Mouse (Mus musculus) Muller cell, postnatal 12 days (primary cell): ENCODE results near the gene Cfap45.

Source experiments
- DNase-seq: peaks from one replicate; pipeline ENCODE4 v3.0.0-alpha.2; 2015; ENCODE audit errors: inconsistent ontology term

The Cfap45 gene

GRCm38 (mm10) chr1:172562641-172563464 is 42.3 kb downstream of the Cfap45 start:
- peak; percentile 78 for DNase-seq

GRCm38 (mm10) chr1:172563465-172563828 is 42.8 kb downstream of the Cfap45 start:
- no peak for DNase-seq

- DNase-seq, result no peak
These were observed 45.5 kb downstream of the Cfap45 start for GRCm38 (mm10) chr1:172566131-172566530.

GRCm38 (mm10) chr1:172567758-172568157 is 47.2 kb downstream of the Cfap45 start:
- no peak for DNase-seq

- no peak for DNase-seq
These were observed 59.5 kb downstream of the Cfap45 start for GRCm38 (mm10) chr1:172580116-172580515.

GRCm38 (mm10) chr1:172582436-172582835 is 61.8 kb downstream of the Cfap45 start:
- no peak for DNase-seq

GRCm38 (mm10) chr1:172584271-172584670 is 63.7 kb downstream of the Cfap45 start:
- no peak for DNase-seq

- DNase-seq, result no peak
These were observed 64.4 kb downstream of the Cfap45 start for GRCm38 (mm10) chr1:172585026-172585425.

- DNase-seq, result peak; percentile 27
These were observed 65.3 kb downstream of the Cfap45 start for GRCm38 (mm10) chr1:172585612-172586567.

GRCm38 (mm10) chr1:172590385-172590784 is 69.8 kb downstream of the Cfap45 start, which contains the start of gene Slamf8:
Slamf8 (minus strand) TSS chr1:172590568.
- DNase-seq, result no peak

GRCm38 (mm10) chr1:172593321-172593720 is 72.7 kb downstream of the Cfap45 start:
- no peak for DNase-seq

GRCm38 (mm10) chr1:172593956-172594355 is 73.4 kb downstream of the Cfap45 start:
- DNase-seq, result no peak

- peak; percentile 13 for DNase-seq
These were observed 73.9 kb downstream of the Cfap45 start for GRCm38 (mm10) chr1:172594495-172594894.
